Mouse (Mus musculus) midbrain, embryonic 15.5 days (tissue): ENCODE data around the gene Cyp2d40. TPM values are rescaled to one million over a fixed set of nuclear protein-coding genes. Genes with fewer than 3 reads are reported as not detected.
"Not testable (repeated sequence)": the region's sequence is repeated elsewhere in the genome, so short reads cannot be mapped to it uniquely, and the experiment has no call there.

Experiments
- ATAC-seq: fragments of 200-750 bp; cut with Nextera tagmentation; replicated peaks from 2 replicates; pipeline ENCODE4 v1.8.0; 2017; ENCODE audit warnings: moderate TSS enrichment
- H3K27ac ChIP-seq: fragments of 300-500 bp; sonication (generic); 2 replicates; pipeline ENCODE4 v1.5.1; 2015; ENCODE audit warnings: mild to moderate bottlenecking, inconsistent platforms
- H3K27me3 ChIP-seq: fragments of 300-500 bp; sonication (generic); replicated peaks from 2 replicates; pipeline ENCODE4 v1.6.1; 2015; ENCODE audit warnings: inconsistent platforms
- H3K36me3 ChIP-seq: fragments of 300-500 bp; sonication (generic); replicated peaks from 2 replicates; pipeline ENCODE4 v1.6.1; 2015; ENCODE audit warnings: inconsistent platforms
- H3K4me1 ChIP-seq: fragments of 300-500 bp; sonication (generic); 2 replicates; pipeline ENCODE4 v1.6.1; 2015; ENCODE audit warnings: inconsistent platforms
- H3K4me2 ChIP-seq: fragments of 300-500 bp; sonication (generic); 2 replicates; pipeline ENCODE4 v1.6.1; 2015; ENCODE audit warnings: inconsistent platforms, mild to moderate bottlenecking, moderate library complexity
- H3K4me3 ChIP-seq: fragments of 300-500 bp; sonication (generic); 2 replicates; pipeline ENCODE4 v1.5.1; 2015; ENCODE audit warnings: mild to moderate bottlenecking, inconsistent platforms
- H3K9ac ChIP-seq: fragments of 300-500 bp; sonication (generic); 2 replicates; pipeline ENCODE4 v1.6.1; 2015; ENCODE audit warnings: mild to moderate bottlenecking, inconsistent platforms
- H3K9me3 ChIP-seq: fragments of 300-500 bp; sonication (generic); 2 replicates; pipeline ENCODE4 v1.6.1; 2016; ENCODE audit warnings: inconsistent platforms
- WGBS: fragments of 180-500 bp; shearing (Covaris S2); methylation state at CpG from one replicate; pipeline ENCODE4 v1.1.7; 2015; ENCODE audit warnings: mixed read lengths; 5-methylcytosine and 5-hydroxymethylcytosine counted together
- microRNA-seq: library from miRNA; unstranded; fragments of <30 nt; microRNA quantifications from one replicate; pipeline ENCODE4, GENCODE M21; 2016
- polyA plus RNA-seq: library from polyadenylated mRNA; unstranded; fragments of >200 nt; fragmentation: Nextera tagmentation; extraction: Ambion mirVana; gene quantifications from 2 replicates; pipeline ENCODE4 v1.2.1, GENCODE M21; 2015

The Cyp2d40 gene
- polyA plus RNA-seq, 1 experiment from 2014 or later, result not detected

DNA sequence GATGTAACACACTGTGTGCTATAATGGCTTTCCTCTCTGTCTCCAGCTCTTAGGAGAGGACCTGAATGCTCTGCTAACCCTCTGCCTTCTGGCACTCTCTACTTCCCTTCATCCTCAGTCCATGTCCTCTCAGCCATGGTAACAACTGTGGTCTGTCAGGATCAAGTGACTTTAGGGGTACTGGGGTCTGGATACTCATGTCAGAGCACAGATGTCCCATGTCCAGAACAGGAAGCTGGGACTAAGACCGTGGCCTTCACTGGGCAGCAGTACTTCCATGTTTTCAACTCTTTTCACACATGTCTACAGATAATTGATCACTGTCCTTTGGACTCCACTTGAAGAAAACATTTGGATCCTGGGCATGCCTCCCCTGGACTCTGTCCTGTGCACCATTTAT lies 19.8 kb upstream of the Cyp2d40 start:
- H3K9me3 ChIP-seq, result no peaks in the 10 kb centered on the region
- no peaks in the 10 kb centered on the region for H3K4me1 ChIP-seq
- H3K9ac ChIP-seq, result no peak overlapping the region
- no peaks in the 10 kb centered on the region for H3K36me3 ChIP-seq
- H3K27me3 ChIP-seq, result no peaks in the 10 kb centered on the region
- H3K4me3 ChIP-seq, result no peak overlapping the region
- no peak for ATAC-seq
- H3K27ac ChIP-seq, result no peak overlapping the region
- WGBS, result 79% methylated on average over 1 of the region's 1 CpGs
- no peak overlapping the region for H3K4me2 ChIP-seq

GRCm38 (mm10) chr15:82777856-82778255 lies 13.9 kb upstream of the Cyp2d40 start:
- not testable (repeated sequence) for H3K9ac ChIP-seq, H3K4me2 ChIP-seq, H3K9me3 ChIP-seq, H3K4me3 ChIP-seq, H3K27me3 ChIP-seq, H3K4me1 ChIP-seq, ATAC-seq, H3K27ac ChIP-seq, H3K36me3 ChIP-seq
- 87% methylated on average over 5 of the region's 5 CpGs for WGBS

DNA sequence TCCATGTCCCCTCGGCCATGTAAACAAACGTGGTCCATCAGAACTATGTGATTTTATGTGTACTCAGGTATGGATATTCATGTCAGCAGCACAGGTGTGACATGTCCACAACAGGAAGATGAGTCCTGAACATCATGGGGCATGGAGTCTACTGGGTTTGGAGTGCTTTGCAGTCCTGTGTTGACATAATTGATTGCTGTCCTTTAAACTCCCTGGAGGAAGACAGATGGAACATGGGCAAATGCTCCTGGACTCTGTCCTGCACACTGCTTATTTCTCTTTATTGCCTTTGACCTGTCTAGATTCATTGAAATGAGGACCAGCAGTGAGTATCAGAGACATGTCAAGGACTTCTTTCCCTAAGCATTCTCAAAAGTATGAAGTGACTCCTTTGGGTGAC lies 2.0 kb upstream of the Cyp2d40 start:
- ATAC-seq, result no peak
- WGBS, result 90% methylated on average over 2 of the region's 2 CpGs
- no peaks in the 10 kb centered on the region for H3K9me3 ChIP-seq
- no peaks in the 10 kb centered on the region for H3K36me3 ChIP-seq
- no peak overlapping the region for H3K4me2 ChIP-seq
- H3K4me3 ChIP-seq, result no peak overlapping the region
- no peaks in the 10 kb centered on the region for H3K4me1 ChIP-seq
- H3K9ac ChIP-seq, result no peak overlapping the region
- no peak overlapping the region for H3K27ac ChIP-seq
- no peaks in the 10 kb centered on the region for H3K27me3 ChIP-seq

- 85% methylated on average over 6 of the region's 6 CpGs for WGBS
- H3K4me3 ChIP-seq, result no peak overlapping the region
- no peaks in the 10 kb centered on the region for H3K27me3 ChIP-seq
- H3K4me2 ChIP-seq, result no peak overlapping the region
- ATAC-seq, result no peak
- H3K4me1 ChIP-seq, result no peaks in the 10 kb centered on the region
- no peak overlapping the region for H3K27ac ChIP-seq
- no peak overlapping the region for H3K9ac ChIP-seq
- H3K9me3 ChIP-seq, result no peaks in the 10 kb centered on the region
- no peaks in the 10 kb centered on the region for H3K36me3 ChIP-seq
These were observed 898 bp upstream of the Cyp2d40 start for GRCm38 (mm10) chr15:82764881-82765280.

GRCm38 (mm10) chr15:82748141-82748540 lies 15.8 kb downstream of the Cyp2d40 start:
- Histone ChIP-seq H3K27ac (no peak overlapping the region), H3K27me3 (no peaks in the 10 kb centered on the region), H3K9ac (no peak overlapping the region), H3K36me3 (no peaks in the 10 kb centered on the region), H3K4me1 (no peaks in the 10 kb centered on the region), H3K4me3 (no peak overlapping the region), H3K9me3 (no peaks in the 10 kb centered on the region), H3K4me2 (no peak overlapping the region)
- no peak for ATAC-seq
- 59% methylated on average over 1 of the region's 1 CpGs for WGBS

- Histone ChIP-seq H3K4me1 (no peaks in the 10 kb centered on the region), H3K36me3 (no peaks in the 10 kb centered on the region), H3K27ac (no peak overlapping the region), H3K9me3 (no peaks in the 10 kb centered on the region), H3K9ac (no peak overlapping the region), H3K27me3 (no peaks in the 10 kb centered on the region), H3K4me2 (no peak overlapping the region), H3K4me3 (no peak overlapping the region)
- no peak for ATAC-seq
- WGBS, result 70% methylated on average over 1 of the region's 1 CpGs
These were observed 16.5 kb downstream of the Cyp2d40 start for GRCm38 (mm10) chr15:82747516-82747915.

GRCm38 (mm10) chr15:82733331-82733925 lies 30.6 kb downstream of the Cyp2d40 start:
- not testable (repeated sequence) for H3K9ac ChIP-seq, H3K36me3 ChIP-seq
- 92% methylated on average over 4 of the region's 4 CpGs for WGBS

More at GRCm38 (mm10) chr15:82733331-82733925, 30.6 kb downstream of the Cyp2d40 start:
- H3K27ac ChIP-seq, H3K27me3 ChIP-seq, H3K4me2 ChIP-seq, H3K4me1 ChIP-seq, H3K4me3 ChIP-seq, H3K9me3 ChIP-seq, ATAC-seq: not testable (repeated sequence)

Small RNA genes within 50 kb of the gene (microRNA-seq; reads per million reads assigned to microRNA genes)
- not detected for gene Gm27618

Other genes with a start within 250 kb of the Cyp2d40 start
- not detected in 2 replicates for gene Cyp2d12, start 209.1 kb downstream of the Cyp2d40 start, polyA plus RNA-seq
- not detected in 2 replicates for gene Cyp2d34, start 143.2 kb downstream of the Cyp2d40 start, polyA plus RNA-seq
- not detected in 2 replicates for gene Cyp2d26, start 30.1 kb upstream of the Cyp2d40 start, polyA plus RNA-seq
- gene Tcf20, start 223.7 kb upstream of the Cyp2d40 start, polyA plus RNA-seq, result 15.1 and 15.9 TPM in 2 replicates